Mouse (Mus musculus) C2C12 (cell line): ENCODE measurements around the gene Aunip. TPM values are rescaled to one million over a fixed set of nuclear protein-coding genes. Genes with fewer than 3 reads are reported as not detected.

Experiments used
- H3K27me3 ChIP-seq: one replicate; pipeline ENCODE4 v1.6.1; 2011; ENCODE audit not compliant: control insufficient read depth, insufficient read depth, insufficient read length
- H3K36me3 ChIP-seq: one replicate; pipeline ENCODE4 v1.6.1; 2011; ENCODE audit not compliant: control insufficient read depth, insufficient read depth
- H3K4me3 ChIP-seq: one replicate; pipeline ENCODE4 v1.5.1; 2011; ENCODE audit warnings: mild to moderate bottlenecking, control low read depth; ENCODE audit not compliant: poor library complexity, insufficient read depth, severe bottlenecking
- H3K79me2 ChIP-seq: one replicate; pipeline ENCODE4 v1.6.1; 2011; ENCODE audit not compliant: control insufficient read depth, insufficient read depth
- H3K79me3 ChIP-seq: one replicate; pipeline ENCODE4 v1.6.1; 2011; ENCODE audit warnings: low read depth, control low read depth
- H3ac ChIP-seq: one replicate; pipeline ENCODE3; 2011; ENCODE audit warnings: low read depth; ENCODE audit not compliant: control insufficient read depth, insufficient read length
- CEBPB ChIP-seq: IDR thresholded peaks from one replicate; pipeline ENCODE4 v1.6.1; 2011; ENCODE audit warnings: low read depth, mild to moderate bottlenecking, control low read depth, moderate library complexity
- CTCF ChIP-seq: IDR thresholded peaks from one replicate; pipeline ENCODE4 v1.5.1; 2011; ENCODE audit not compliant: control insufficient read depth, insufficient read depth, insufficient read length
- FOSL1 ChIP-seq: IDR thresholded peaks from one replicate; pipeline ENCODE4 v1.8.0; 2011; ENCODE audit warnings: mild to moderate bottlenecking, low read length; ENCODE audit not compliant: poor library complexity, insufficient read depth, severe bottlenecking
- MAX ChIP-seq: IDR thresholded peaks from one replicate; pipeline ENCODE4 v1.6.1; 2011; ENCODE audit warnings: mild to moderate bottlenecking, control low read depth
- MYOD1 ChIP-seq: IDR thresholded peaks from one replicate; pipeline ENCODE4 v1.6.1; 2011; ENCODE audit warnings: low read depth; ENCODE audit not compliant: control insufficient read depth, insufficient read length
- MYOG ChIP-seq: IDR thresholded peaks from one replicate; pipeline ENCODE4 v1.6.1; 2011; ENCODE audit not compliant: control insufficient read depth, insufficient read length; ENCODE audit errors: extremely low read depth
- USF1 ChIP-seq: IDR thresholded peaks from one replicate; pipeline ENCODE4 v1.6.1; 2011; ENCODE audit warnings: low read depth, mild to moderate bottlenecking, control low read depth, moderate library complexity
- microRNA-seq: library from miRNA; unstranded; fragments of <30 nt; microRNA quantifications from one replicate; pipeline ENCODE4, GENCODE M21; 2019; ENCODE audit warnings: borderline microRNAs expressed
- polyA plus RNA-seq: library from polyadenylated mRNA; unstranded; fragments of >200 nt; fragmentation: generic; extraction: Trizol; gene quantifications from one replicate; pipeline ENCODE4 v1.2.1, GENCODE M21; 2012; ENCODE audit warnings: missing spikeins

Gene Aunip
- polyA plus RNA-seq, 1 experiment: 14.9 TPM

GRCm38 (mm10) chr4:134567377-134568226 lies 56.8 kb downstream of the Aunip start:
- Histone ChIP-seq H3K27me3 (no peaks in the 10 kb centered on the region), H3K4me3 (no peak overlapping the region), H3ac (no peak overlapping the region), H3K79me3 (no peaks in the 10 kb centered on the region), H3K36me3 (no peaks in the 10 kb centered on the region), H3K79me2 (no peaks in the 10 kb centered on the region)
- TF ChIP-seq CTCF: no peak
- TF ChIP-seq FOSL1: no peak
- no peak for TF ChIP-seq CEBPB
- TF ChIP-seq MAX: no peak
- no peak for TF ChIP-seq MYOG
- TF ChIP-seq MYOD1: no peak
- TF ChIP-seq USF1: no peak

GRCm38 (mm10) chr4:134569205-134569604 lies 58.4 kb downstream of the Aunip start:
- no peak for TF ChIP-seq MYOD1
- no peak for TF ChIP-seq MYOG
- no peak for TF ChIP-seq USF1
- no peak for TF ChIP-seq MAX
- no peak for TF ChIP-seq CEBPB
- no peak for TF ChIP-seq FOSL1
- no peak for TF ChIP-seq CTCF
- H3K79me3 ChIP-seq: no peaks in the 10 kb centered on the region

GRCm38 (mm10) chr4:134569831-134570230 lies 59.0 kb downstream of the Aunip start:
- no peak overlapping the region for H3K4me3 ChIP-seq
- H3K79me2 ChIP-seq: no peaks in the 10 kb centered on the region
- H3ac ChIP-seq: no peak overlapping the region
- no peaks in the 10 kb centered on the region for H3K79me3 ChIP-seq
- no peaks in the 10 kb centered on the region for H3K27me3 ChIP-seq
- TF ChIP-seq CEBPB: no peak
- TF ChIP-seq FOSL1: no peak
- TF ChIP-seq MYOG: no peak
- no peak for TF ChIP-seq MYOD1
- TF ChIP-seq USF1: no peak
- no peak for TF ChIP-seq CTCF
- TF ChIP-seq MAX: no peak
- no peaks in the 10 kb centered on the region for H3K36me3 ChIP-seq

More at GRCm38 (mm10) chr4:134569205-134569604, 58.4 kb downstream of the Aunip start:
- H3K4me3 ChIP-seq: no peak overlapping the region
- H3K36me3 ChIP-seq: no peaks in the 10 kb centered on the region
- H3K79me2 ChIP-seq: no peaks in the 10 kb centered on the region
- H3K27me3 ChIP-seq: no peaks in the 10 kb centered on the region
- H3ac ChIP-seq: no peak overlapping the region

- TF ChIP-seq CEBPB (no peak), MAX (no peak), MYOD1 (no peak), USF1 (no peak), MYOG (no peak)
- Histone ChIP-seq H3K4me3 (no peak overlapping the region), H3K79me2 (no peaks in the 10 kb centered on the region), H3K27me3 (no peaks in the 10 kb centered on the region), H3ac (no peak overlapping the region), H3K36me3 (no peaks in the 10 kb centered on the region), H3K79me3 (no peaks in the 10 kb centered on the region)
Measured at GRCm38 (mm10) chr4:134570704-134571451, 60.1 kb downstream of the Aunip start.

GRCm38 (mm10) chr4:134572449-134573300 lies 61.9 kb downstream of the Aunip start:
- no peak overlapping the region for H3K4me3 ChIP-seq
- H3K27me3 ChIP-seq: no peaks in the 10 kb centered on the region
- H3K79me2 ChIP-seq: no peaks in the 10 kb centered on the region
- TF ChIP-seq CTCF: no peak
- TF ChIP-seq MYOD1: no peak
- no peak for TF ChIP-seq FOSL1
- TF ChIP-seq USF1: no peak
- TF ChIP-seq MYOG: no peak
- no peak for TF ChIP-seq MAX
- no peaks in the 10 kb centered on the region for H3K36me3 ChIP-seq
- H3ac ChIP-seq: no peak overlapping the region
- no peaks in the 10 kb centered on the region for H3K79me3 ChIP-seq

Small RNAs within 50 kb of the gene (microRNA-seq; reads per million reads assigned to microRNA genes)
- gene Gm23634 (1.4 reads per million, percentile 31 among the genes with 10 or more reads in this experiment), gene Mir6403 (not detected)

Other genes starting within 250 kb of the Aunip start
- gene Pdik1l, start 223.1 kb upstream of the Aunip start, polyA plus RNA-seq: 2.7 TPM
- 0.19 TPM for gene Trim63, start 195.9 kb upstream of the Aunip start, polyA plus RNA-seq
- gene Slc30a2, start 167.8 kb upstream of the Aunip start, polyA plus RNA-seq: not detected
- 0.13 TPM for gene Extl1, start 127.1 kb upstream of the Aunip start, polyA plus RNA-seq
- 9.0 TPM for gene Pafah2, start 114.7 kb upstream of the Aunip start, polyA plus RNA-seq
- 349 TPM for gene Stmn1, start 42.7 kb upstream of the Aunip start, polyA plus RNA-seq
- gene Paqr7, start 14.3 kb upstream of the Aunip start, polyA plus RNA-seq: 5.1 TPM
- 66.6 TPM for gene Mtfr1l, start 24.4 kb downstream of the Aunip start, polyA plus RNA-seq
- gene Selenon, start 41.2 kb downstream of the Aunip start, polyA plus RNA-seq: 46.4 TPM
- 6.7 TPM for gene Man1c1, start 193.3 kb downstream of the Aunip start, polyA plus RNA-seq